Mouse (Mus musculus) c-Kit-negative CD71-positive TER-119-positive erythroid progenitor cells, embryonic 14.5 days (primary cell): Measurements from ENCODE around the gene Mss51.

Source experiments
- DNase-seq: peaks from one replicate; pipeline ENCODE4 v3.0.0-alpha.2; 2013; ENCODE audit warnings: low read depth, low spot score

The Mss51 gene

GRCm38 (mm10) chr14:20496603-20497002 lies at the start of gene Mss51:
Mss51 (minus strand) TSS chr14:20496901.
- no peak for DNase-seq

DNA sequence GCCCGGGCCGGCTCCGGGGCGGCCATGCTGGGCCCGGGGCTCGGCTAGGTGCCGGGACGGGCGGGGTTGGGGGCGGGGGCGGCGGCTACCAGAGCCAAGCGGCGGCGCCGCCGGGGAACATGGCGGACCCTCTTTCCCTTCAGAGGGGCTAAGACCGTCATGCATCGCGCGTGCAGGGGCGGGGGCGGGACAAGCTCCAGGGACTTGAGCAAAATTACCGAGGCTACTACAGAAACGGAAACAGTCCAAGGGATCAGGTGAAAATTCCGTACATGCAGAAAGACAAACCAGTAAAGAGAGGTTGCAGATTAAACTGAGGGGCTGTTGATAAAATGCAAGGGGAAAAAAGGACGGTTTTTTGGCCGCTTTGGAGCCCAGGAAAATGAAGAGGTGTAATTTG lies 49.7 kb upstream of the Mss51 start, which contains the start of gene Ppp3cb:
TSS of gene Ppp3cb (minus strand) at position 159 of the 400 bp plus-strand sequence.
- peak; percentile 72 for DNase-seq

DNA sequence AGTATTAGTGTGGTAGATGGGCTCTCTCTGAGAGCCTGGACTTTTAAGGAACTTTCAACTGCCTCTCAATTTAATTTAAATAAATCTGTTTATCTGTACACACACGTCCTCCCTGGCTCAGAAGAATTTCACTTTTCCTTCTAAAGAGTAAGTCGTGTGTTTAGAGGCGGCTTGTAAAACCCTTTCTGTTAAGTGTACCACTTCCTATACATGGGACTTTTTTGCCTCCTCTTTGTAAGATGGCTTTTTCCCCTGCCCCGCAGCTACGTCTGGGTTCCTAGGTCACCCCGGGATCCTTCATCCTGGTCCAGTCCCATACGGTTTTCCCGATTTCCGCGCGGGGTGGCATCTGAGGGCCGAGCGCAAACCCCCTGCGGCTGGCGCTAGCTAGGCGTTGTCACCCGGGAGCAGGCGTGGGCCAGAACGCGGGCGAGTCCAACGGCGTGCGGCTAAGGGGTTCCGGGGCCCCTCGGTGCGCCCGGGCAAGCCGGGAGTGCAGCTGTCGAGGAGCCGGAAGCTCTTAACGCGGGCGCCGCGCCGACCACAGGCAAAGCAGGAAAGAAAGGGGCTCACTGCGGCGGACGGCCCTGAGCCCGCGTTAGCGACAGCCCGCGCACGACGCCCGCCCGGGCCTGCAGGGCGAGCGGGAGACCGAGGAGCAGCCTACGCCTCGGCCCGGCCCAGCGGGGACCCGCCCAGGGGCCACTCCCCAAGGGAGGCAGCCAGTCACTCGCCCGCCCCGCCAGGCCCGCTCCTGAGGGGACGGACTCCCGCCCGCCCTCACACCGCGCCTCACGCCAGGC lies 49.0 kb upstream of the Mss51 start:
- peak; percentile 83 for DNase-seq

DNA sequence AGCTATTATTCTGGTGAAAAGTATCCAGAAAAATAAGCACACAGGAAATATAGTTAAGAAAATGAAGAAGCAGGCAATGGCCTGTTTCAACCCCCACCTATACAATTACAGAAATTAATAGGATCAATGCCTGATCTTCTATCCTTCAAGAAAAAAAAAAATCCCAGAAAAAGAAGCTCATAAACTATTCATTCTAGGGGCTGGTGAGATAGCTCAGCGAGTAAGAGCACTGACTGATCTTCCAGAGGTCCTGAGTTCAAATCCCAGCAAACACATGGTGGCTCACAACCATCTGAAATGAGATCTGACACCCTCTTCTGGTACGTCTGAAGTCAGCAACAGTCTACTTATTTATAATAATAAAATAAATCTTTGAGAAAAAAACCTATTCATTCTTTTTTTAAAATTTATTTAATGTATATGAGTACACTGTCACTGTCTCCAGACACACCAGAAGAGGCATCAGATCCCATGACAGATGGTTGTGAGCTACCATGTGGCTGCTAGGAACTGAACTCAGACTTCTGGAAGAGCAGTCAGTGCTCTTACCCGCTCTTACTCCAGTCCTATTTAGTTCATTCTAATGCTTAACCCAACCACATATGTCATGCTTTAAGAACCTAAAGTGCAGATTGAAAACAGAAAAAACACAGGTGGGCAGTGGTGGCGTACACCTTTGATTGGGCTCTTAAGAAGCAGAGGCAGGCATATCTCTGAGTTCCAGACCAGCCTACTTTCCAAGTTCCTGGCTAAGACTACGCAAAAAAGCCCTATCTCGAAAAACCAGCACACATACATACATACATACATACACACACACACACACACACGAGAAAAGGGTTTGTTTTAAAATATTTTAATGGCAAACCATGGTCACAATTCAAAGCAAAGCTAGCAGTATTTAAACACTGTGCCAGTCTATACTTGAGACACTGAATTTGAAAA lies 48.0 kb upstream of the Mss51 start:
- peak; percentile 61 for DNase-seq

DNA sequence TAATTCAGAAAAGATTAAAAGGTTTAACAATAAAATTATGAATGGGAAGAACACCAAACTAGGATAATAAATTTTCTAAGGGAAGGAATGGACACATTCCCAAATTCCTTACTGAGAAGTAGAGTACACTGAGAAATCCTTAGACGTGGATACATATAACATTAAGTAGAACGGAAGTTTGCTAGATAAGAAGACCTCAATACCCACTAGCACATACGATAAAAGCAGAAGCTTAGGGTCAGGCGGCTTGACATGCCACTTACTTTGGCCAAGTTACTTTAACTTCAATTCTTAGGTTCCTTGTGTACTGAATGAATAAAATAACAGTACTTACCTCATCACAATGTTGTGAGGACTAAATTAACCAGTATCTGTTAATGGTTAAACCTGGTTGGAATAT lies 32.9 kb upstream of the Mss51 start:
- DNase-seq = no peak

DNA sequence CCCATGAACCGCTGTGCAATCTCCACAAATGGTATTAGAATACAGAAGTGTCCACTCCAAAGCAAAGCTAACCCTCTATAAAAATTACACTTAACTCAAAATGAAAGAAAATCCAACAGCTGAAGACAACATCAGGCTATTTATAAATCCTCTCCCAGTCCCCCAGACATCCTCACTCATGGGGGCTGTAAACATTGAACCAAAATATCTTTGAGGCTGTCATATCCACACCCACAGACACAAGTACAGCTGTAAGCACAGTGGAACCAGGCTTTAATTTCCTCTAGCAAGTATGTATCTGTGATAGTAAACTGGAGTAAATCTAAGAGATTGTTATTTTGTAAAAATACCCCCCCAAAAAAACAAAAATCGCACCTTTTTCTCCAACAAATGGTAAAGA lies 23.5 kb upstream of the Mss51 start:
- DNase-seq = no peak

DNA sequence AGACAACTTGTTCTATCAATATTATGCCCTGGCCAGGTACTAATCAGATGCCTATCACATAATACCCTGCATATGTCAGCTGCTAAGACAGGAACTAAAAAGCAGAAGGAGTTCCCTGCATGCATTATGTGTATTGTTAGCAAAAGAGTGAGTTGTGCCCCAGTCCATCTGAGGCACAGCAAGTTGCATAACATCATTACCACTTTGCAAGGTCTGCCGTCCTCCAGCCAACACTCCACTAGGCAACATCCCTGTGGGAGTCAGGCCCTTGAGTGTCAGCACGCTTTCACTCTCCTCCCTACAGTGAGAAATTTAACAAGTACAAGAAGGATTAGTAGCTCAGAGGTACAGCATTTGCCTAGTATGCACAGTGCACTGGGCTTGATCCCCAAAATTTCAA lies 11.7 kb upstream of the Mss51 start:
- DNase-seq = no peak

GRCm38 (mm10) chr14:20502966-20503365 lies 6.3 kb upstream of the Mss51 start:
- no peak for DNase-seq

- DNase-seq = no peak
Observed at GRCm38 (mm10) chr14:20499982-20500381, 3.3 kb upstream of the Mss51 start.

DNA sequence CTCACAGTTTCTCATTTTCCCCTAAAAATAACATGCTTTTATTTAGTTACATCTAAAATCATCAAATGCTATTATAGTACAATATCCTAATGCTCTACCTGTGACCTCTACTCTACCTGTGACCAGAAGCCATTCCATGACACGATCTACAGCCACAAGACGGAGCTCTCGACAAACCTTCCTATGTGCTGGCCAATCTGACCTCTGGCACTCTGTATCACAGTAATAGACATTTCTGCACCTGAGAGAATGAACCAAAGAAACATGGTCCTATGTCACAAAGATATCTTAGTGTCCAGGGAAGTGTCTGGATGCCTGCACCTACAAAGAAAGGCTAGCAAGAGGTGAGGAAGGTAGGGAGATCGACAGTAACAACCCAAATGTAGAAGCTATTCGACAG lies 10.7 kb downstream of the Mss51 start:
- DNase-seq = no peak

- no peak for DNase-seq
Observed at GRCm38 (mm10) chr14:20482051-20482751, 14.5 kb downstream of the Mss51 start.

DNA sequence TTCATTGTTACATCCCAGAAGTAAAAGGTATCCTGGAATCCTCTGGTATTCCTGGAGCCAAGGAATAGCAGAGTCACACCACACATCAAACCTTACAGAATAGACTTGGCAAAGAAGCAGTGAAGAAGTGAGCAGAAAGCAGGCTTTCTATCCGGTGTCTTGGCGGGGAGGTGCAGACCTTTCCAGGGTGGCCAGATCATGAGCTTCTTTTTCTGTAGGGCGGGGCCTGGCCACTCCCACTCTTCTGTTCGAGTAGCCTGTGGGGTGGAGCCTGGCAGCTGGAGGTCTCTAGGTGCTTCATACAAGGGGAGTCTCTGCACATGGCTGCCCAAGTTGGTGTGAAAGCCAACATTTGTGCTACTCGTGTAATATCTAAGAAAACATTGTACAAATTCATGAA lies 15.5 kb downstream of the Mss51 start:
- peak; percentile 60 for DNase-seq

DNA sequence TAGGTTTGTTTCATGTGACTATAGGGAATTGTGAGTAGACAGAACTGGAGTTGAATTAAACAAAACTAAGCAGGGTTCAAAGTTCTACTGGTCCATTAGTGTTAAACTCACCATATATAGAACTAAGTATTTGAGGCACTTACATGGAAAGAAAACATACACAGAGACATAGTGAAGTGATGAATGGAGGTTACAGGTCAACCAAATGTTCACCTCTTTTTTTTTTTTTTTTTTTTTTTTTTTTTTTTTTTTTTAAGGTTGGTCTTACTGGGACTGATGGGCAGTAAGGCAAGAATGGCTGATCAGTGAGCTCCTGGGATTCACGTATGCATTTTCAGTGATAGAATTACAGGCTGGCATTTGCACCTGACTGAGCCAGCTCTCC lies 16.5 kb downstream of the Mss51 start:
- DNase-seq = no peak

DNA sequence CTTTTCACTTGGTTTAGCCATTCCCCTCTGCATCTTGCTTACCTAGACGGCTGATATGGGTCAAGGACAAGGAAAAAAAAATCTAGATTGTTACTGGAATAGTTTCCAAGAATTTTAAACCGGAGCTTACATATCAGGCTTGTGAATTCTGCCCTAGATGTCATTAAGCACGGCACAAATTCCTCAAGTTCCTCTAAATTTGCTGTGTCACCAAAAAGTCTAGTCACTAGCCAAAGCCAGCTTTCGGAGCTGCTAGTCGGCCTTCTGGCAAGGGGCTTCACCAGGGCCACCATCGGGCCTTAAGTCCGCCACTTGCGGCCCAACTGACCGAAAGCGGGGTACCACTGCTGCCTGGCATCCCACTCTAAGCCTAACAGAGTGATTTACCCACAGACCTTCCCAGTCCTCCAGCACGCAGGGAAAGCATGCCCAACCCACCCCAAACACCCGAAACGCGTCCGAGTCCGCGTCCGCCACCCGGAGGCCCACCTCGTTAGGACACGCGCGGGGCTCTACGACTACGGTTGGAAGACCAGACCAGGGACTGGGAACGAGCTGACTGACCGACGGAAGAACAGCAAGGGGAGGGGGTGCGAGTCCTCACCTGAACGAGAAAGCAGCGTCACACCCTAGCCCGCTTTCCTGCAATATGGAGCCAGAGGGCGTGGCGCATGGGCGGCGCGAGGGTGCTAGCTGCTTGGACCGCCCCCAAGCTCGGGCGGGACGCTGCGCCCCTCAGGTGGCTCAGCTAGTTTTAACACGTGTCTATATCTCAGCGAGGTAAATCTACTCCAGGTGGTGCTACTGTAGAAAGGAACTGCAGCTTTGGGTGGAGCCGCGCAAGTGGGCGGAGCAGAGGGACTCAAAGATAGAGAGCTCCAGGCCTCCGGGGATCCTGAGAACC lies 17.2 kb downstream of the Mss51 start, which contains the start of gene Anxa7:
TSS of gene Anxa7 (minus strand) at position 843 of the 904 bp plus-strand sequence.
- peak; percentile 75 for DNase-seq

GRCm38 (mm10) chr14:20478801-20479200 lies 17.9 kb downstream of the Mss51 start:
- DNase-seq = peak; percentile 68

GRCm38 (mm10) chr14:20478385-20478784 lies 18.3 kb downstream of the Mss51 start:
- DNase-seq = no peak

DNA sequence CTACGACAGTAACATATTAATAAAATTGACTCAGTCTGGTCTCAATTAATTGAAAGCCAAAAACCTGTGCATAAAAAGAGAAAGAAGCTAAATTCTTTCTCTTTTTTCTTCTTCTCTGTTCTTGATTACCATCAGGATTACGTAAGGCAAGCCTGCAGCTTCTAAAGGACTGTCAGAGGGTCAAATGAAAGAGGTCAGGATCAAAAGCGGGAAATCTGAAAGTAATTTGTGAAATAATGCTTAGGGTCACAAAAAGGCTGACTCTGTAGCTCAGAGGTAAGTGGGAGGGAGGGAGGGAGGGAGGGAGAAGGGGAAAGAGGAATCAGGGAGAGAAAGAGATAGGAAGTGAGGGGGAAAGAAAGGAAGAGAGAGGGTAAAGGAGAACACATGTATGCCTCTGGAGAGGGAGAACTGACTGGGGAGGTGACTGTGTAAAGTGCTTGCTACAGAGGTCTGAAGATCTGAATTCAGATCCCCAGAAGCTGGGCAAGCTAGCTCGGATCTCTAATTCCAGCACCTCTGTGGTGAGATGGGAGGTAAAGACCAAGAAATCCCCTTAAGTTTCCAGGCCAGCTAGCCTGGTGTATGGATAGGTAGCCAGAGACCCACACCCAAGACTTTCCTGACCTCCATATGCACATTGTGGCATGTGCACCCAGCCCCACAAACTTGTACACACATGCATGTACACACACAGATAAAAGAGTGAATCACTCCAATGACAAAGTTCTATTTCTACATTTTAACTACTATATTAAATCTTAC lies 19.3 kb downstream of the Mss51 start:
- DNase-seq = no peak

DNA sequence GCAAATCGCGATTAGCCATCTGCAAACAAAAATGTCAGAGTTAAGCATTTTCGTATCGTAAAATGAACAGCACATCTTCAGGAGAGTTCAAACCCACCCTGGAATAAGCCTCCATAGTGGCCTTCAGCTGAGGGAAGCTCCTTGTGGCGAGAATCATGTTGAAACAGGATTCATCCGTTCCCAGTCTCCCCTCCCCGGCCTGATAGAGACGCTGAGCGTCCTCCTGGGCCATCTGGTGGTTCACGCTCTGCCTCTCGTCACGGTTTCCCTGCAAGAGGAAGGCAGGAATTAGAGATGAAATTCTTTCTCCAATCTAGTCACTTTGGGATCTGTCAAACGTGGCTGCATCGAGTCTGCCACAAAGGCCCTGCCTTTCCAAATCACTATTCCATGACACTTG lies 36.5 kb downstream of the Mss51 start:
- no peak for DNase-seq

GRCm38 (mm10) chr14:20458378-20458777 lies 38.3 kb downstream of the Mss51 start:
- no peak for DNase-seq

DNA sequence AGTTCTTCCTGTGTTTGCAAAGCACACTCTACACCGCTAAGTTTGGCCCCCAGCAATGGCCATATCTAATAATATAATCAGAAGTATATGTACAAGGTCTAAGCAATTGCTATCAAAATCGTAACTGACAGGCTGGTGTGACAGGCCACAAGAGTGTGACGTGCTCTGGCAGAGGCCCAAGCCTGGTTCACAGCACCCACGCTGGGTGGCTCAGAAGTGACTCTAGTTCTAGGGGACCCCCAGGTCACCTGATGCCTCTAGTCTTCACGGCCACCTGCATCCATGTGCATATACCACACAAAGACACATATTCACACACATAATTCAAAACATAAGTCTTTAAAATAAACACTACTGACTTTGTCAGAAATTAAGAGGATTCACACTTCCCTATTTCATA lies 43.8 kb downstream of the Mss51 start:
- DNase-seq = no peak
